Mouse (Mus musculus) CD8-positive naive resting alpha-beta T cell, adult 2 months (primary cell): ENCODE data around the gene Lrrc23.

Source experiments
- DNase-seq, 2 experiments: peaks; one replicate each; pipeline ENCODE4 v3.0.0; 2022; ENCODE audit warnings: low read depth in 2 of 2, low spot score in 2 of 2

Lrrc23 gene

DNA sequence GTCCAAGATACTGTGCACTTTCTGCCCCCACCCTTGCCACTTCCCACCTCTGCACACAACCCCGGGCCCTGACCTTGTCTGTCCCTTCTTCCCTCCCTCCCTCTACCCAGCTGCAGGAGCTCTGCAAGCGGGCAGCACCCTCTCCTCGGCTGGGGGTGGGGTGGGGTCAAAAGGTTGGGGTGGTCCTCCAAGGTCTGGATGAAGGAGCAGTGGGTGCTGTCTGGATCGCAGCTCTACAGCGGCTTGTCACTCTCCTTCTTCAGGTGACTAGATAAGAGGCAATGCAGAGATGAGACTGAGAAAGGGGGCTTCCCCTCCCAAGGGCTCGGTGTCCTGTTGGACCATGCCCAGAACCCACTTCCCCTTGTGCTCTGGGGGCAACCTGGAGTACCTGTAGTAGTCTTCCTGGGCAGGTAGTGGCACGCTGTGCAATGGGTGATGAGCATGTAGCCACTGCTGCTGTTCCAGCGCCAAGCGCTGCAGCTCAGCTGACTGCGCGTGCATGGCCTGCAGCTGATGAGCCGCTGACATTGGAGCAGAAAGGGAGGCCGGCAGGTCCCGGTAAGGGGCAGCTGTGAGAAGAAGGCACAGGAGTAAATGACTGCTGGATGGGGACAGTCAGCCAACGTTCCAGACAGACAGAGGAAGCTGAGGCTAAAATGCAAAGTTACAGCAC lies 36.5 kb downstream of the Lrrc23 start:
- DNase-seq = no peak

DNA sequence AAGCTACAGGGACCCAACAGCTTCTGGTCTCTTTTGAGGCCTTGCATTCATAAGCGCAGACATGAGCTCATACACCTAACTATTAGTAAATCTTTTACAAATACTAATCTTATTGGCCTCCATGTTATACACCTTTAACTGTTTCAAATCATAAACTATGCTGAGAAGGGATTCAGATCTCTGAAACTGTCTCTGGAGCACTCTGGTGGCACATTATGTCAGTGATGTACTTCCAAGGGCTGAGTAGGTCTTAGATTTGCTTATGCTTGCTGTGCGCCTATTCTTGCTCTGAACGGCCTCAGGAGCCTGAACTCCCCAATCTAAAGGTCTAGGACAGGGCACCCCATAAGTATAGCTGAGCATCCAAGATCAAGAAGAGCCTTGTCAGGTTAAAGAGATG lies 37.7 kb downstream of the Lrrc23 start:
- no peak for DNase-seq

DNA sequence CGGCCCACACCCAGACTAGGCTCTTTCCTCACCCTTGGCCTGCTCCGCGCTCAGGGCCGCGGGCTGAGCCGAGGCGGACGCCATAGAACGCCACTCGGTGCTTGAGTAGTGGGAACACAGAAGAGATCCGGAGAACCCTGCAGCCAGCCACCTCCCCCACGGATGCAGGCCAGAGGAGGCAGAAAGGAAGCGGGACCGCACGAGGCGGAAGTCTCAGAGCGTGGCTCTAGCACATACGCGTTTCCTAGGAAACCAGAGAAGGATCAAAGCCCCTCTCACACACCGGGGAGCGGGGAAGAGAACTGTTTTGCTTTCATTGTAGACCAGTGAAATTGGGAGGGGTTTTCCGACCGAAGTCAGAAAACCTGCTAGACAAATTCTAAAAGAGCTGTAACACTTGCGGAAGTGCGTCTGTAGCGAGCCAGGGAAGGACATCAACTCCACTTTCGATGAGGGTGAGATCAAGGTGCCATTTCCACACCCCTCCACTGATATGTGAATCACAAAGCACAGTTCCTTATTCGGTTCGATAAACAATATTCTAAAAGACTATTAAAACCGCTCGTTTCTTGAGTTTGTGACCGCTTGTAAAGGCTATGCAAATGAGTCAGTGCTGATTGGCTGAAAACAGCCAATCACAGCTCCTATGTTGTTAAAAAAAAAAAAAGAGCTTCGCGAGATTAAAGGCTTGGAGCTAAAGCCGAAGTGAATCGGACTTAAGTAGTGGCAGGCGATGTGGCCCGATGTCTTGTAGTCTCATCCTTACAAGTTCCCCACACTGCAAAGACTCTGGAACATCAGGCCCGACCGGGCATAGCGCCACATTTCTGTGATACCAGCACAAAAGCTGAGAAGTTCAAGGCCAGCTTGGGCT lies 38.4 kb downstream of the Lrrc23 start, which contains the start of gene Grcc10:
Grcc10 (minus strand) TSS at position 487 of the 874 bp plus-strand sequence.
- peak; percentile 88 to 93 for DNase-seq

GRCm38 (mm10) chr6:124740211-124740887 lies 39.2 kb downstream of the Lrrc23 start:
- peak in 1 of 2 experiments; percentile 57 for DNase-seq

DNA sequence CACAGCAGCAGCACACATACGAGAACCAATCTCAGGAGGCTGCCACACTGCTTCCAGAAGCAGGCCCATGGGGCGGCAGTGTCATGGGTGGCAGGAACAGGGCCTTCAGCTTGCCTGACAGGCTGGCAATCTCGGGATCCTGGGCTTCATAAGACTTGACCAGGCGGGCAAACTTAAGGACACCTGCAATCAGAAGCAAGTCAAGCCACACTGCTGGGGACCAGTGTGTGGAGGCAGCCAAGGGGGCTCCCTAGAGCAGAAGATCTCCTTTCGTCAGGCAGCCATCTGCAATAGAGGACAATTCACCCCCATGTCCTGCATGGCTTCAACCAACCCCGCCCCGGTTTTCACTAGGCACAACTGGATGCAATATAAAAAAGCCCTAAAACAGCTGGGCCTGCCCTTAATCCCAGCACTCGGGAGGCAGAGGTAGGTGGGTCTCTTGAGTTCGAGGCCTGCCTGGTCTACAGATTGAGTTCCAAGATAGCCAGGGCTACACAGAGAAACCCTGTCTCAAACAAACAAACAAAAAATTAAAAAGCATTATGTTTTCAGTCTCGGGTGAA lies 40.2 kb downstream of the Lrrc23 start:
- DNase-seq = no peak

DNA sequence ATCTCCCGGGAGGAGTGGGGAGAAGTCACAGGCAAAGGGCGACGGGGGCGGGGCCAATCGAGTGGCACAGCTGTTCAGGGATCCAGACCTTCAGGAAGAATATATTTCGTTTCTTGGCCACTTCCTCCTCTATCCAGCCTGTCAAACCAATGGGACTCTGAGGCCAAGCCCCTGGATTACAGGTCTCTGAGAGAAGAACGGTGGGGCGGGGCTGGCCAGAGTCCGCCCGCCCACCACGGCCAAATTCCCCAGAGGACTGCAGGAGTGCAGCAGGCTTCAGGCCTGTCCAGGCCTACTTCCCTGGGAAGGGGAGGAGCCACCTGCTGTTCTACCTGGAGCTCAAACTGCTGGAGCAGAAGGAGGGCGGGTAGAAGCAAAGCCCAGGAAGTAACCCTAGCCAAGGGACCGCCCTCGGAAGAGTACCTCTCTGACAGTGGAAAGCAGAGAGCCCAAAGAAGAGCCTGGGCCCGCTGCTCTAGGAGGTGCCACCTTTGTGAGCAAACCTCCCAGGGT lies 41.0 kb downstream of the Lrrc23 start, which contains the start of gene Ptpn6:
Ptpn6 (minus strand) TSS at position 204 of the 513 bp plus-strand sequence.
- DNase-seq = no peak

GRCm38 (mm10) chr6:124737040-124737439 lies 42.5 kb downstream of the Lrrc23 start:
- DNase-seq = no peak

- no peak for DNase-seq
These were observed 45.1 kb downstream of the Lrrc23 start for GRCm38 (mm10) chr6:124734417-124734816.

GRCm38 (mm10) chr6:124732476-124733370 lies 46.8 kb downstream of the Lrrc23 start:
- DNase-seq = peak; percentile 48 to 49

DNA sequence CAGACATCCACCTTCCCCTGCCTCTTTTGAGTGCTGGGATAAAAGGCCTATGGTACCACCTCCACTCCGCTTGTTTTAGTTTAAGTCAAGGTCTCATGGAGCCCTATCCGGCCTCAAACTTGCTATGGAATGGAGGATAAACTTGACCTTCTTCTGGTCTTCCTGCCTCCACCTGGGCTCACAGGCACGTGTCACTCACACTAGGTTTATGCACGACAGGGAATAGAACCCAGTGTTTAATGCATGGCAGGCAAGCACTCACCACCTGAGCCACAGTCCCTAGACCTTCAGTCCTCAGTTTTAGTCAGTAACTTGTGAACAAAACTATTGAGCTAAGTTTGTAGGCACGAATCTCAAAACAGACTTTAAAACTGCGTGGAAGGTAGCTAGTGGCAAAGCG lies 48.5 kb downstream of the Lrrc23 start:
- DNase-seq = no peak

DNA sequence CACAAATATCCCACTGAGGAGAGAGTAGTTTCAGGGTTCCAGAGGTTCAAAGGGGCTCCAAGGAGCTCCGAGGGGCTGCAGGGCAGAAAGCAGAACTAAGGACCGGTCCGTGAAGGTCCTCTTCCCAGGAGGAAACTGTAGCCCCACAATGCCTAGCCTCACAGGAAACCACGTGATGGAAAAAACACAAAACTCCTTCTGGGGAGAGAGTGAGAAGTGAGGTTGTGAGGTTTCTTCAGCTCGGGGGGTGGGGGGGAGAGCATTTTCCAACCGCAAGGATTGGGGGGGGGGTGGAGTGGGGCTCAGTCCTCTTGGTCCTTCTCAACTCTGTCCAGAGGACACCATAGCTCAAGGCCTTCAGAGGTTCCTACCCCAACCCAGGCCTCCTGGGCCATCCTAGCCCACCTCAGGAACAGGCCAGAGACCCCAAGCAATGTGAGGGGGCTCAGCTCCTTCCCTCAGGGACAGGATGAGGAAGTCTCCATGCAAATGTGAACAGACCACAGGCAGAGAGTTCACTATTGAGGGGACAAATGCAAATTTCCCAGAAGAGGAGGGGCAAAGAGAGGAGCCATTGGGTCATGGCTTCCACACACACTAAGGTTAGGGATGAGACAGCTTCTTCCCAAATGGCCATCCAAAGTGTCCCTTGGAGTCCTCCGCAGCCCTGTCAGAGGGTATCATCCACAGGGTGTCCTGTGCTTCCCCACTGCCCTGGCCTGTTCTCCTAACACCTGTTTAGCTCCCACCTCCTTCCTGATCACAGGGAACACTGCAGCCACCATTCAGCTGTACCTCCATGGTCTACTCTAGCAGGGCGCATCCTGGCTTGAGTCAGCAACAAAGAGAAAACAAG lies 49.4 kb downstream of the Lrrc23 start:
- no peak for DNase-seq

GRCm38 (mm10) chr6:124728621-124729020 lies 50.9 kb downstream of the Lrrc23 start:
- DNase-seq = no peak

DNA sequence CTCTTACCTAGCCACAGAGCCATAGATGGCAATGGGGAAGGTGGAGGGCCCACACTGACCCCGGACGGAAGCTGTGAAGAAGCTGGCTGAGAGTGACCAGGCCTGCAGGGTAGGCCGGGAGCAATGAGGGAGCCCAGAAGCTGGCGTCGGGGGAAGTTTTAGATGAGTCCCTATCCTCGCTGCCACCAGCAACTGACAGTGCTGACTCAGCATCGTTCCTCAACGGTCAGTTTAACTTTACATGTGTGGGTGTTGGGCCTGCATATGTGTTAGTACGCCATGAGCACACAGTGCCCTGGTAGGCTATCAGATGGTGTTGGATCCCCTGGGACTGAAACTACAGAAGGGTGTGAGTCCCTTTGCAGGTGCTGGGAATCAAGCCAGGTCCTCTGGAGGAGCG lies 55.1 kb downstream of the Lrrc23 start:
- no peak for DNase-seq

- DNase-seq = no peak
These were observed 56.0 kb downstream of the Lrrc23 start for GRCm38 (mm10) chr6:124723541-124723940.

GRCm38 (mm10) chr6:124722876-124723473 lies 56.6 kb downstream of the Lrrc23 start:
- DNase-seq = no peak

DNA sequence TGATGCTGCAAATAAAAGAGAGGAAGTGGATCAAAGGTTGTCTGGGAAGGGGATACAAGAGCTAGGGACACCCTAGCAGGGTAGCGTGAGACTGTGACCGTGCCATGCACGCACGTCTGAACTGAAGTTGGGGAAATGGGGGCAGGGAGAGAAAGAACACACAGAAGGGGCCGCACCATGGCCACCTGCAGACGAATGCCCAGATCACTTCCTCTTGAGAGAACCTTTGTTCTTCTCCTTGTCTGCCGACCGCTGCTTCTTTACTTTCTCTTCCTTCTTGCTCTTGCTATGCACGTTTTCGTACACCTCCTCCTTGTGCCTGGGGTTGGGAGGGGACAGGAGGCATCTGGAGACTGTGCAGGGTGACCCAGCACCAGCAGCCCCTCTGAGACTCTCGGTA lies 58.6 kb downstream of the Lrrc23 start:
- DNase-seq = no peak
